Mouse (Mus musculus): ENCODE measurements around the gene Ubxn6. TPM values are rescaled to one million over a fixed set of nuclear protein-coding genes. Genes with fewer than 3 reads are reported as not detected.

The Ubxn6 gene
- total RNA-seq, 2 experiments from 2014 or later, result 82.9 to 89.3 TPM

DNA sequence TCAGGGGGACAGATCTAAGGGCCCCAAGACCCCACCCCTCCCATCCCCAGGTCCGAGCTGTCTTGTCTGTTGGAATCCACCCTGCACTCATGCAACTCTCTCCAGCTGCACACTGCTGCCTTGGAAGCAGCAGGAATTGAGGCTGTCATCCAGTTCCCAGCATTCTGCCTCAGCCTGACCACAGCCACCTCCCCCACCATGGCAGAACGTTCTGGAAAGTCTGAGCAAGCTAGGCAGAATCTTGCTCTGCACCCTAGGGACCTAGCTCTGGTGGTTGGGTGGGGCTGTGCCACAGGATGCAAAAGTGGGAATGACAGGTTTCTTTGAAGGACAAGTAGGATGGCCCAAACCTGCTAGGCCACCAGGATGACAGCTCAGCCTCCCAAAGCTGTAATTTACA, 50.4 kb downstream of the Ubxn6 start:
- Histone ChIP-seq H3K4me3 (no peak overlapping the region), H3K27ac (peak overlapping the region; percentile 94)
- no peak for DNase-seq (ENCODE audit: low spot score in 2 of 2)
- no peak for TF ChIP-seq CTCF (conservative IDR thresholded peaks at IDR 0.05)

- no peak for DNase-seq (ENCODE audit: low spot score in 2 of 2)
- TF ChIP-seq CTCF (conservative IDR thresholded peaks at IDR 0.05), result no peak
- H3K4me3 ChIP-seq, result no peak overlapping the region
- peak overlapping the region; percentile 94 for H3K27ac ChIP-seq
Observed at GRCm38 (mm10) chr17:56023386-56023785, 51.4 kb downstream of the Ubxn6 start.

GRCm38 (mm10) chr17:56022989-56023290, 51.9 kb downstream of the Ubxn6 start:
- no peak for DNase-seq (ENCODE audit: low spot score in 2 of 2)
- TF ChIP-seq CTCF (conservative IDR thresholded peaks at IDR 0.05), result no peak
- H3K27ac ChIP-seq, result peak overlapping the region; percentile 94
- H3K4me3 ChIP-seq, result no peak overlapping the region

GRCm38 (mm10) chr17:56022131-56022988, 52.5 kb downstream of the Ubxn6 start:
- DNase-seq (ENCODE audit: low spot score in 2 of 2), result no peak
- TF ChIP-seq CTCF (conservative IDR thresholded peaks at IDR 0.05), result no peak
- Histone ChIP-seq H3K27ac (peak overlapping the region; percentile 94), H3K4me3 (no peak overlapping the region)

DNA sequence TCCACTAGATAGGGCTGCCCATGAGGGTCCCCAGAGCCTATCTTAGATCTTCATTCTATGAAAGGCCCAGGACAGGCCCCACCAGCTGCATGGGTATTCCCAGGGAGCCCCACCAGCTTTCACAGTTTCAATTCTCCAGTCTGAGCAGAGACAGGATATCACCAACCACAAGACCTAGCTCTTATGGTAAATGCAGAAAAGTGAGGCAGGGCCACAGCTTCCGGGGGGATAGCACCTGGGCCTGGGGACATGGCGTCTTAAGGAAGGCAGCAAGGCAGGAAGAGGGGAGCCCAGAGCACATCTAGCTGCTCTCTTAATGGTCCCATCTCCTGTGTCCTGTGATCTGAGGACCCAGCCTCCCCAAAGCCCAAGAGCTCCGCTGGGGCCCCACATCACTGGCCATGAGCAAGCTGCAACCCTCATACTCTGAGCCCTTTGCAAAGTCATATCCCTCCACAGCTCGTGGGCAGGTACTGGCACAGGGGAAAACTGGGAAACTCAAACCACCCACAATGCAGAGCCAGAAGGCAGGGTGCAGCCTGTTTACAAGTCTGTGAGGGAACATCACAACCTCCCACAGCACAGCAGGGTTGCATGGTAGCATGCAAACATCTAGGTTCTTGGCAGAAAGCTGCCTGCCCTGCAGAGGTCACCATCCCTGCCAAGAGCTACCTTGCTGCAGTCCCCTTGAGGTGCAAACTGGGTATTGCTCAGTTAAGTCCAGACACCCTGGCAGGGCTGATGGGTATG, 53.5 kb downstream of the Ubxn6 start:
- peak; percentile 75 to 86 for DNase-seq (ENCODE audit: low spot score in 2 of 2)
- TF ChIP-seq CTCF (conservative IDR thresholded peaks at IDR 0.05), result peak; percentile 32
- peak overlapping the region; percentile 94 for H3K27ac ChIP-seq
- no peak overlapping the region for H3K4me3 ChIP-seq

DNA sequence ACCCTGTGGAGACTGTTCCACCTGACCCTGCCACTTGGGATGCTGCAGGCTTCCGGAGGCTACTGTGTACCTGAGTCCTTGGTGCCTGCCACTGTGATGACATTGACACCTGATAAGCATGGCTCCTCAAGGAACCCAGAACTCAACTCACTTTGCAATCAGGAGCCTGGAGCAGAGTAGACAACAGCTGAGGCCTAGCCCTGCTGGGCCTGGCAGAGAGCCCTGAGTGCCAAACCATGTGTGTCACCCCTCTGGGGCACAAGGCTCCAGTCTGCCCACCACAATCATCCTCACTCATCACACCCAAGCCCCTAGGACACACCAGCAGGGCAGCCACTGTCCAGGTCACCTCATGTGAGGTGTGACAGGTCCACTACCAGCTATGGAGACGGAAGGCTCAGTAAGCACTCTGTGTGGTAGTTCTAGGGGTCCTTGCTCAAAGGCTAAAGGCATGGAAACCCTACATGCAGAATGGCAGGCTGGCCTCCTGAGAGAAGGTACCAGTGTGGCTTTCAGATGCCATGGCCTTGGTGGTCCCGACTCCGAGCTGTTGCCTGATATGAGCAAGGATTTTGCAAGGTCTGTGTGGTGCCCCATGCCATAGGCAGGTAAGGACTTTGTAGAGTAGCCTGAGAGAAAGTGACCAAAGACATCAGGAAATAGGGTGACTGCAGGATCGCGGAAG, 54.3 kb downstream of the Ubxn6 start:
- H3K27ac ChIP-seq, result peak overlapping the region; percentile 94
- H3K4me3 ChIP-seq, result no peak overlapping the region
- no peak for DNase-seq (ENCODE audit: low spot score in 2 of 2)
- no peak for TF ChIP-seq CTCF (conservative IDR thresholded peaks at IDR 0.05)

DNA sequence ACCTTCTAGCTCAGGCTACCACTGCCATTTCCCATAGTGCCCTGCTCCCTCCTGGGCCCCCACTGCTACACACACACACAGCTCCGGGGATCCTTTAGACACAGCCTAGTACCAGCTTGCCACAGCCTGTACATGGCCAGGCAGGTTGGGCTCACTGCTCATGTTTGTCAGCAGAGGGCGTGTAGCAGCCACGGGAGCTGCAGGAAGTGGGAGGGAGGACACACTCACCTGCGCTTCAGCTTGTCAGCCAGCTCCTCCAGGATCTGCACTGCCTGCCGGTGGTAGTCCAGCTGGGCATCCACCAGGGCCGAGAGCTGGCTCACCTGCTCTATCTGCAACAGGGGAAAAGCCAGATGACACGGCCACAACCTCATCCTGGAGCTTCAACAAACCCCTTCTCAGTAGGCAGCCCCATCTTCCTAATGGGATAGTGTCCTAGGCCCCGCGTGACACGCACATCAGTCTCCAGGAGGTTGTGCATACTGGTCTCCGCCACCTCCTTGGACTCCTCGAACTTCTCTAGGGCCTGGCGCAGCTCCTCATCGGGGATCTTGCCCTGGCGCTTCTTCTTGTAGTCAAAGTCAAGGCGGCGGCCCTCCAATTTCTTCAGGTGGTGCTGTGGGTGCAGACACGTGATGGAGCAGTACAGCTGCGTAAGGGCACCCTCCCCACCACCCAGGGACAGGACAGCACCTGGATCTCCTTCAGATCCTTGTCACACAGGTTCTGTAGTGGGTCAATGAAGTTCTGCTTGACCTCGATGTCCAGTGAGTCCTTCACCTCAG, 56.3 kb downstream of the Ubxn6 start:
- H3K27ac ChIP-seq, result peak overlapping the region; percentile 94
- DNase-seq (ENCODE audit: low spot score in 2 of 2), result peak in 1 of 2 experiments; percentile 66

GRCm38 (mm10) chr17:56017848-56018247, 57.0 kb downstream of the Ubxn6 start:
- Histone ChIP-seq H3K4me3 (no peak overlapping the region), H3K27ac (peak overlapping the region; percentile 94)
- no peak for TF ChIP-seq CTCF (conservative IDR thresholded peaks at IDR 0.05)
- DNase-seq (ENCODE audit: low spot score in 2 of 2), result no peak

More for the DNA sequence above, 56.3 kb downstream of the Ubxn6 start:
- TF ChIP-seq CTCF (conservative IDR thresholded peaks at IDR 0.05), result peak; percentile 76
- no peak overlapping the region for H3K4me3 ChIP-seq

Other genes with a start within 250 kb of the Ubxn6 start
- 1 to 10 TPM; 5.0 to 7.4 TPM for gene Zfp119a, start 196.1 kb downstream of the Ubxn6 start, total RNA-seq (2021)
- gene Zfp959, start 182.9 kb downstream of the Ubxn6 start, total RNA-seq (2021), result 1 to 10 TPM; 6.2 to 6.9 TPM
- gene Zfp119b, start 125.5 kb downstream of the Ubxn6 start, total RNA-seq (2021), result 1 to 10 TPM; 3.5 to 4.0 TPM
- gene Ebi3, start 122.4 kb downstream of the Ubxn6 start, total RNA-seq (2021), result 1 to 10 TPM; 1.0 to 1.6 TPM
- 10 to 100 TPM; 18.1 to 19.0 TPM for gene Yju2, start 115.9 kb downstream of the Ubxn6 start, total RNA-seq (2021)
- 10 to 100 TPM; 23.7 to 28.4 TPM for gene Shd, start 104.6 kb downstream of the Ubxn6 start, total RNA-seq (2021)
- 10 to 100 TPM; 67.2 to 69.0 TPM for gene Fsd1, start 88.5 kb downstream of the Ubxn6 start, total RNA-seq (2021)
- 1 to 10 TPM; 2.2 to 2.8 TPM for gene Stap2, start 69.4 kb downstream of the Ubxn6 start, total RNA-seq (2021)
- gene Mpnd, start 69.3 kb downstream of the Ubxn6 start, total RNA-seq (2021), result 100 to 1,000 TPM; 101 to 103 TPM
- gene Sh3gl1, start 38.4 kb downstream of the Ubxn6 start, total RNA-seq (2021), result 10 to 100 TPM; 63.0 to 69.7 TPM
- 1 to 10 TPM; 2.7 to 3.3 TPM for gene Chaf1a, start 34.6 kb downstream of the Ubxn6 start, total RNA-seq (2021)
- 100 to 1,000 TPM; 122 to 135 TPM for gene Hdgfl2, start 4.6 kb upstream of the Ubxn6 start, total RNA-seq (2021)
- 10 to 100 TPM in 1 of 2 experiments, 1 to 10 TPM in 1; 7.5 to 10.1 TPM for gene Plin4, start 34.8 kb upstream of the Ubxn6 start, total RNA-seq (2021)
- under 1 TPM; 0.54 to 0.76 TPM for gene Plin5, start 42.6 kb upstream of the Ubxn6 start, total RNA-seq (2021)
- gene Lrg1, start 47.0 kb upstream of the Ubxn6 start, total RNA-seq (2021), result 1 to 10 TPM in 1 of 2 experiments, under 1 TPM in 1; 0.77 to 1.6 TPM
- gene Sema6b, start 65.3 kb upstream of the Ubxn6 start, total RNA-seq (2021), result 100 to 1,000 TPM; 125 to 133 TPM
- 1 to 10 TPM; 5.4 to 7.0 TPM for gene Tnfaip8l1, start 87.4 kb upstream of the Ubxn6 start, total RNA-seq (2021)
- 10 to 100 TPM; 40.6 to 41.1 TPM for gene Mydgf, start 108.9 kb upstream of the Ubxn6 start, total RNA-seq (2021)
- 10 to 100 TPM; 65.3 to 66.1 TPM for gene Dpp9, start 143.9 kb upstream of the Ubxn6 start, total RNA-seq (2021)
- gene Fem1a, start 181.8 kb upstream of the Ubxn6 start, total RNA-seq (2021), result 10 to 100 TPM; 36.4 to 37.1 TPM
- 1 to 10 TPM; 6.1 to 7.1 TPM for gene Ticam1, start 201.8 kb upstream of the Ubxn6 start, total RNA-seq (2021)
- gene Plin3, start 217.8 kb upstream of the Ubxn6 start, total RNA-seq (2021), result 10 to 100 TPM; 16.8 to 17.2 TPM
- gene Arrdc5, start 225.3 kb upstream of the Ubxn6 start, total RNA-seq (2021), result not detected
- 1 to 10 TPM; 1.7 to 2.1 TPM for gene Uhrf1, start 228.3 kb upstream of the Ubxn6 start, total RNA-seq (2021)